Mouse (Mus musculus) brain, embryonic 14.5 days (tissue): ENCODE data around the gene Kcnh8.

ENCODE experiments used
- CTCF ChIP-seq: fragments of 200-500 bp; IDR thresholded peaks from 2 replicates; pipeline ENCODE4 v1.5.1; 2012; ENCODE audit warnings: inconsistent platforms, mild to moderate bottlenecking, moderate library complexity, borderline replicate concordance; ENCODE audit not compliant: insufficient read depth, insufficient read length; ENCODE audit errors: extremely low read depth
- POLR2A ChIP-seq: fragments of 200-500 bp; IDR thresholded peaks from 2 replicates; pipeline ENCODE4 v1.6.1; 2012; ENCODE audit warnings: mild to moderate bottlenecking, inconsistent platforms, borderline replicate concordance; ENCODE audit not compliant: poor library complexity, insufficient read depth, insufficient read length, severe bottlenecking; ENCODE audit errors: extremely low read depth

DNA sequence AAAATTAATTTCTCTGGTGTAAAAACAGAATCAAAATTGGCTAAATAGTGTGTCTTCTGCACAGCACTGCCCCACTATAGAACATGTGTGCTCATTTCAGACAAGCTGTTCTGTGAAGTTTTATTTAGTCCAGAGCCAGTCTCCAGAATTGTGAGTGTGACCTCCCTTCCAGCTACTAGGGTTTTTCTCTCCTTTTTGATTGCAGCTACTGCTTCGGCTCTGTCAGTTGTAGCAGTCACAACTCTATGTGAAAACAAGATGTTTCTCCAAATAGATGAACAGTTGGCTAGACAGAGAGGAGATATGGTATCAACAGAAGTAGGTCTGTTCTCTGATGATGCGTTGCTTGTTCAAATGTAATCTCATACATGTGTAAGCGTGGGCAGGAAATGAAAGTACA, 270.7 kb downstream of the Kcnh8 start:
- TF ChIP-seq CTCF (no peak), POLR2A (no peak)
